Mouse (Mus musculus) thymus, postnatal 0 days (tissue): Measurements from ENCODE around the gene Rerg. TPM values are rescaled to one million over a fixed set of nuclear protein-coding genes. Genes with fewer than 3 reads are reported as not detected.

Experiments used
- DNase-seq: peaks from one replicate; pipeline ENCODE4 v3.0.0-alpha.2; 2015; ENCODE audit warnings: low spot score
- polyA plus RNA-seq: library from polyadenylated mRNA; unstranded; fragments of >200 nt; fragmentation: Nextera tagmentation; extraction: Ambion mirVana; gene quantifications from 2 replicates; pipeline ENCODE4 v1.2.1, GENCODE M21; 2015

The Rerg gene
- polyA plus RNA-seq, 1 experiment from 2014 or later = 1.6 TPM

DNA sequence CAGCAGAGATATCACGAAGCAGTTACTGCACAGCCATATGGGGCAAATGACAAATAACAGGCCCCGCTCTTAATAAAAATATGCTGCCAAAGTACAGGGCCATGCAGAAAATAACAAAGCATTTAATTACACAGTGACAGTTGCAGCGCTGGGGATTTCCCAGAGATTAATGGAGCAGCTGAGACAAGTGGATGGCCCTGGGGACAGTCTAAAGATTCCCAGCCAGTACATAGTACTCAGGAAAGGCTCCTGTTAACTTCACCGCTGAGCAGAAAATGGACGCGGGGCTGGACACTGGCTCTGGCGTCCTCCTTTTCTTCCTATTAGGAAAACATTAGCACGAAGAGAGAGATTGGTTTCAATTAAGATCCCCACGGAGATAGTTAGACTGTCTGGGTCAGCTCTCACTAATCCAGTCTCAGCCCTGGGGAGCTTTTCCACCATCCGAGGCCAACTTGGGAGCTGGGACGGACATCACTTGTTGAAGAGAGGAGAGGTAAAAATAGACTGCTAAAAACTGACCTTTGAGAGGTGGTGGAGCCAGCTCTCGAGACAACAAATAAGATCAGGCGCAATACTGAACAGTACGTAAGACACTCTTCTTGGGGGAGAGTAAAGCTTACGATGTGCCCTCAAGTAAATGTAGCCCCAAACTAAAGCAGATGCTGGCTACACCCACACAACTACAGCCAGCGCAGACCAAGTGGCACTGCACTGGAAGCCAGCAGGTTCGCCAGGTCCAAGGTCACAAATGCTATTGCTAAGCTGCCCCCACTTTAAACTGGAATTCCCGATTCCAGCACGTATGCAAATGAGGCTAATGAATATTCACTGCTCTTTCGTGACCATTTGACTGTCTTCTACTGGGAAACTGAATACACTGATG is 34.5 kb downstream of the Rerg start:
- DNase-seq = no peak

DNA sequence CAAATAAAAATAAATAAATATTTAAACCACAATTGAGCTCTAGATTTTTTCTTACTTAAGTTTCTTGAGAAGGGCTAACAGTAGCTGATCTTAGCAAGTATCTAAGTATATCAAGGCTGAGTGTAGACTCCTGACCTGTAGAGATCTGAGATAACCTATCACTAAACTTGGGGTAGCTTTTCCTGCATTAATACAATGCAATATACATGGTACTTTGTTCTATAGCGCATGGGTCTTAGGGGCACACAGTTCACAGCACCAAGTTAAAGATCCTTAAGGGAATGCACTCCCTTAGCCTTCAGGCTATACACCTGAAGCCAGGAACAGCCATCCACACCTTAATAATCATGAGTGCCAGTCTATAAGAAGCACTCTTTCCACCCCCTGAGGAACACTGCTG is 38.5 kb downstream of the Rerg start:
- no peak for DNase-seq

DNA sequence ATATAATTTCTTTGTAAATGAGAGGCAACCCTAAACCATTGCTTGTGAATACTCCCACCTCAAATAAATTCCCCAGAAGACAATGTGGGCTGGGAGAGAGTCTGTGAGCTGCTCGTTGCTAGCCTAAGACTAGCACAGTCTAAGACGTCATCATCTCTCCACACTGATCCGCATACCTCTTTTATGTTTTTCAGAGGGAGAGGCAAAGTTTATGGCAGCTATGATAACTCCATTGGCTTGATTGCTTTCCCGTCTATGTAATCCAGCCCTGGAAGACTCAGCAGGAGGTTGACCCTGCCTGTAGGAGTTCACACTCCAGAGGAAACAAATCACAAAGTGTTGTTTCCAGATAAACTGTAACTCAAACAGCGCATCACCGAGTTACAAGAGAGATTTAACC is 38.9 kb downstream of the Rerg start:
- no peak for DNase-seq

GRCm38 (mm10) chr6:137126861-137127260 is 43.4 kb downstream of the Rerg start:
- DNase-seq = no peak

GRCm38 (mm10) chr6:137126224-137126623 is 44.1 kb downstream of the Rerg start:
- DNase-seq = no peak

DNA sequence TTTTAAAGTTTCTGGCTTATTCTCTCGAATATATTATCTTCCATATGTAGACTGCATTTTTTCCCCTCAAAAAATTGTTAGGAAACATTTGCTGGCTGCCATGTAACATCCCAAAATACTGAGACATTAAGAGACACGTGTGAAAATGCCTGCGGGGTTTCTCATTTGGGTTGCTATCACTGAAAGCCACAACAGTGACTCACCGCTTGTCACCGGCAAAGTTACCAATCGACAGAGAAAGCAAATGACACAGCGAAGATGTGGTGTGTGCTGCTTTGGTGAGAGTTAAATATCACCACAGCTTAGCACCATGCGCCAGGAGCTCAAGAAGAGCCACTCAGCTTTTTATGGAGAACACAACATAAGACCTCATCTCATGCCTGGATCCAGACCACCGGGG is 44.9 kb downstream of the Rerg start:
- no peak for DNase-seq

DNA sequence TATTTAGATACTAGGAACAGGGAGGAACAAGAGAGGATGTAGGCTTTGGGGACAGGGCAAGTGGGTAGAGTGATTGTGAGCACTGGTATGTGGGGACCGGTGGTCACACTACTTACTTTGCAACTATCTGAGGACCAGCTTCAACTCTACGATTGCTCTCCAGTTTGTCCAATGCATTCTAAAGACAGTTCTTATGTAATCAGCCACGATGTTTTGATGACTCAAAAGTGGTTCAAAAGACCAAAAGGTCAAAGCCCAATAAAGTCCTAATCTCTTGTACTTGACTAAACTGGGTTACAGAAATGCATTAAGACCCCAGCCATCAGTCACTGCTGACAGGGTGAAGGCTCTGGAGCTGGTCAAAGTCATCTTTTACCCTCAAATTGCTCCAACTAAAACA is 45.3 kb downstream of the Rerg start:
- DNase-seq = no peak

DNA sequence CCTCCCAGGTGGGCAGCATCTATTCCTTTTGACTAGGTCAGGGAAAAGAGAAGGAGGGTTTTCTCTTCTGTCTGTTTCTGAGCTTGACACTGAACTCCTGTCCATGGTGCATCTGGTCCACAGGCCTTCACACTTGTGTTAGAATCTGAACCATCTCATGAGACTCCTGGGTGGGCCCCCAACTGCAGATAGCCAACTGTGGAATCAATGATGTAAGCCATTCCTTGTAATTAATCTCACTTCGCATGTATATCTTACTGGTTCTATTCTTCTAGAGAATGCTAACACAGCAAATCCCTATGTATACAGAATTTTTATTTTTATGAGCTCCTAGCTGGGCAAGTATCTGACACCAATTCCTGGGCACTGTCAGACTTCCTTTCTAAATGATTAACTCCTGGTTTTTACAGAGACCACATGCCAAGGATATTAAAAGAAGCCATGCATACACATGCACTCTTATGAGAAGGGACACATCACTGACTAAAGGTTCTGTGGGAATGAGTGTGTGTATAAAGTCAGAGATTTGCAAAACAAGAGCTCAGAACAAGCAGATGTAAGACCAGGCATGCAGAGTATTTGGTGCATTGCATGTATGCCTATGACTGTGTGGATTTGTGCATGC is 53.3 kb downstream of the Rerg start:
- DNase-seq = no peak

GRCm38 (mm10) chr6:137114859-137115258 is 55.4 kb downstream of the Rerg start:
- DNase-seq = no peak

DNA sequence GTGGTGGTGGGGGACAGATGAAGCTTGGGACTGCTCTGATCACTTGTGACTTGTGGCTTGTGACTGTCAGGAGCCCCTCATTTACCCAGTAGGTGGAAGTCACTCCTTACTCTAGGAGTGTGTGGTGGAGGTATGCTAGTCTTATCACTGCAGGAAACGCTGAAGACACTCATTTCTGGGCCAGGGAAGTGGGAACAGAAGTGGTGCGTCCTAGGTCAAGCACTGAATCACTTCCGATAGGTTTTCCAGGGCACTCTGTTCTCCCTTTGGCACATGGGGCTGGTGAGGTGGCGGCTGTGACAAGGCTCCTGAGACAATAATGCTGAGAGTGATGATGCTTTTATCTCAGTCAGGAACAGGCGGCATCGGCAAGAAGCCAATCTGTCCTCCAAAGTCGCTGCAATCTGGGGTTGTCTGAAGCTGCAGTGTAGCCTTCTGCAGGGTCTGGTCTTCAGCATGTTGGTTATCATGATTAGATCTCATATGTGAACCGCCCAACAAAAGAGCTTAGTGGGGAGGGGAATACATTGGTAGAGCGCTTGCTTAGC is 59.0 kb downstream of the Rerg start:
- DNase-seq = no peak

DNA sequence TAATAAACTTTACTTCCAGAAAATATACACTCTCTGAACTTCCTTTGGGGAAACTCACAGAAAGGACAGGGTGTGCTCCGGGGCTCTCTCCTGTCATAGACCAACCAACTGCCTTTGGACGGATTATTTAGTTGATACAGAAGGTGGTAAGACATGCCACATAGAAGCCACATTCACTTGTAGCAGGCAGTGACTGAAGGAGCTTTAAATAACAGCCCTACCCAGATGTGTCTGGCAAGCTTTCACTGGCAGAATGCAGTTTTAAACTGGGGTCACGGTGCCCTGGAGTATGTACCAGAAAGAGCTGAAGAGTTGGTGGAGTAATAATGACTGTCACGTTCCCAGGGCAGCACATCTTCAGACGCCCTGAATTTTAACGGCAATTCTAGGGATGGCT is 59.5 kb downstream of the Rerg start:
- DNase-seq = no peak

- DNase-seq = no peak
Measured at GRCm38 (mm10) chr6:137109811-137110777, 60.2 kb downstream of the Rerg start.

- DNase-seq = no peak
Measured at GRCm38 (mm10) chr6:137105285-137105684, 65.0 kb downstream of the Rerg start.

DNA sequence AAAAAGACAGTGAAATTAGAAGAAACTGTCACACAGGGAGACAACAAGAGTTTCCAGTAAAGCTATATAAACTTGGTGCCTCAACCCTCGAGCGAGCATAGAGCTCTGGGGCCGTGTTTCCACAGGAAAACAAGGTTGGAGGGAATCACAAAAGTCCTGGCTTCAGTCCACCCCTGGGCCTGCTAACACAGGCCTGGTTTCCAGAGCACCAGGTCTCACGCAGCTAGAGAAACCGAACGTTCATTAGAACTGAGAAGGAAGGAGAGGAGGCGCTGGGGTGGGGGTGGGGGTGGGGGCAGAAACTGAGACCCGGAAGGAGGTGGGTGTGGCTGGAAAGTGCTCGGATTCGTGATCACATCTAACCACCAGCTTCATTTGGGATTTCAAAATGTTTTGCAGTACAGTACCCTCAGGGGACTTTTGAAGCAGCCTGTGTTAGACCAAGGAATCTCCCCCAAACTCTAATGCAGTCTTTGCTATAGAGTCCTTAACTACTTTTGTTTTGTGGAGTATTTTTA is 67.6 kb downstream of the Rerg start:
- DNase-seq = no peak

DNA sequence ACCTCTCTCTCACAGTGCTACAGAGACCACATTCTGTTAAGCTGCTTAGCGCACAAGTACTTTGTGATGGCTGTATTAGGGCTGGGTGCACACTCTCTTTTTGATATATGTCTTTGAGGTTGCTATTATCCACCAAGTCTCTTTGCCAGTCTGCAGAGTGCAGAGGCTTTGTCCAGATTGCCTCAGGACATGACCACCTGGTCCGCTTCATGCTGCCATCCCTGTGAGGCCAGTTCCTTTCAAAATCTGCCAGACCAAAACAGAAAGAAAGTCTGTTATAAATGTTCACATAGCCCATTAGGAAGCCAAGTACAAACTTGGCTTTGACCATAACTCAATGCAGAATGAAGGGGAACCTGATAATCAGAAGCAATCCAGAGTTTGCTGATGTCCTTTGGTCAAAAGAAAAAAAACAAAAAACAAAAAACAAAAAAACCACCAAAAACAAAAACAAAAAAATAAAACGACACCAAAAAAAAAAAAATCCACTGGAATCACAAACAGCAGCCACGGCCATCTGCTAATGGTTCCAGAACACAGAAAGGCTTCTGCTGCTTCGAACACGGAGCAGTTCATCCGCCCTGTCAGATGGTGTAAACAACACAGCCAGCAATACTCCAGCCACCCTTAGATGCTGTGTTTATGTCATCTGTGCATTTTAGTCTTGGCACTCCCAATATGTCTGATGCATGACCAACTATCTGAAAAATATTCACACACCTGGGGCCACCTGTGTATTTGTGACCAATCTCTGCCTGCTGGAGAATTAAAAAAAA is 68.2 kb downstream of the Rerg start:
- DNase-seq = no peak

DNA sequence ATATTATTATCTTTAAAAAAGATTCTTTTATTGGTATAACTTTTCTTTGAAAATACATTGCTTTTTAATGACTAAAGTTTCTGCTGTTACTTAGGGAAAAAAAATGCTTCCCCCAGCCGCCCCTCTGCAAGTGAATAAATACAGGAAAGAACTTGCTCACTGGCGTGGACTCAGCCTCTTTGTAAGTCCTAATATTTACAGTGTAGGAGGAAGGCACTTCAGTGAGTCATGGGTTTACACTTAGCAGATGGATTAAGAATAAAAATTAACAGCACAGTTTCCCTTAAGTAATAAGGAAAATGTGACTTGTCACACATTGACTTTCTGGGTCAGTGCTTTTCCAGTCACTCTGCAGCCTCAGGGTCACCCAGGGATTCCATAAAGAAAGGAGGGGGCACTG is 70.0 kb downstream of the Rerg start:
- DNase-seq = no peak

GRCm38 (mm10) chr6:137098232-137099191 is 71.8 kb downstream of the Rerg start:
- no peak for DNase-seq

- no peak for DNase-seq
Measured at GRCm38 (mm10) chr6:137094475-137094874, 75.8 kb downstream of the Rerg start.

- no peak for DNase-seq
Measured at GRCm38 (mm10) chr6:137088469-137088868, 81.8 kb downstream of the Rerg start.
